Mouse (Mus musculus) heart, embryonic 11.5 days (tissue): Measurements from ENCODE around the gene Slc16a13. TPM values are rescaled to one million over a fixed set of nuclear protein-coding genes. Genes with fewer than 3 reads are reported as not detected.

Experiments
- ATAC-seq: fragments of 200-750 bp; cut with Nextera tagmentation; replicated peaks from 2 replicates; pipeline ENCODE4 v1.8.0; 2017; ENCODE audit warnings: moderate library complexity; ENCODE audit not compliant: insufficient number of reproducible peaks, low FRiP score, low TSS enrichment
- H3K27ac ChIP-seq: fragments of 300-500 bp; sonication (generic); 2 replicates; pipeline ENCODE4 v1.5.1; 2014; ENCODE audit warnings: mild to moderate bottlenecking, low read depth, low read length
- H3K27me3 ChIP-seq: fragments of 300-500 bp; sonication (generic); 2 replicates; pipeline ENCODE4 v1.6.1; 2014; ENCODE audit warnings: mild to moderate bottlenecking, low read length, mixed read lengths; ENCODE audit not compliant: control insufficient read depth, insufficient read depth
- H3K36me3 ChIP-seq: fragments of 300-500 bp; sonication (generic); 2 replicates; pipeline ENCODE4 v1.6.1; 2014; ENCODE audit warnings: mild to moderate bottlenecking, low read length, moderate library complexity, mixed read lengths; ENCODE audit not compliant: control insufficient read depth, insufficient read depth
- H3K4me1 ChIP-seq: fragments of 300-500 bp; sonication (generic); 2 replicates; pipeline ENCODE4 v1.6.1; 2014; ENCODE audit warnings: low read length; ENCODE audit not compliant: control insufficient read depth, insufficient read depth
- H3K4me2 ChIP-seq: fragments of 300-500 bp; sonication (generic); 2 replicates; pipeline ENCODE4 v1.6.1; 2014; ENCODE audit warnings: mild to moderate bottlenecking, moderate library complexity
- H3K4me3 ChIP-seq: fragments of 300-500 bp; sonication (generic); 2 replicates; pipeline ENCODE4 v1.5.1; 2014; ENCODE audit warnings: low read depth, low read length
- H3K9ac ChIP-seq: fragments of 300-500 bp; sonication (generic); 2 replicates; pipeline ENCODE4 v1.6.1; 2014; ENCODE audit warnings: mild to moderate bottlenecking, low read depth, low read length, moderate library complexity
- H3K9me3 ChIP-seq: fragments of 300-500 bp; sonication (generic); replicated peaks from 2 replicates; pipeline ENCODE4 v1.6.1; 2016; ENCODE audit warnings: low read length; ENCODE audit not compliant: control insufficient read depth
- WGBS: fragments of 180-500 bp; shearing (Covaris S2); extraction: QIAGEN DNeasy Blood & Tissue Kit; methylation state at CpG from one replicate; pipeline ENCODE4 v1.1.7; 2014; ENCODE audit not compliant: insufficient replicate concordance; 5-methylcytosine and 5-hydroxymethylcytosine counted together
- polyA plus RNA-seq: library from polyadenylated mRNA; unstranded; fragments of >200 nt; fragmentation: Nextera tagmentation; extraction: Ambion mirVana; gene quantifications from 2 replicates; pipeline ENCODE4 v1.2.1, GENCODE M21; 2014

The Slc16a13 gene
- polyA plus RNA-seq, 1 experiment from 2014 or later, result 7.6 TPM

DNA sequence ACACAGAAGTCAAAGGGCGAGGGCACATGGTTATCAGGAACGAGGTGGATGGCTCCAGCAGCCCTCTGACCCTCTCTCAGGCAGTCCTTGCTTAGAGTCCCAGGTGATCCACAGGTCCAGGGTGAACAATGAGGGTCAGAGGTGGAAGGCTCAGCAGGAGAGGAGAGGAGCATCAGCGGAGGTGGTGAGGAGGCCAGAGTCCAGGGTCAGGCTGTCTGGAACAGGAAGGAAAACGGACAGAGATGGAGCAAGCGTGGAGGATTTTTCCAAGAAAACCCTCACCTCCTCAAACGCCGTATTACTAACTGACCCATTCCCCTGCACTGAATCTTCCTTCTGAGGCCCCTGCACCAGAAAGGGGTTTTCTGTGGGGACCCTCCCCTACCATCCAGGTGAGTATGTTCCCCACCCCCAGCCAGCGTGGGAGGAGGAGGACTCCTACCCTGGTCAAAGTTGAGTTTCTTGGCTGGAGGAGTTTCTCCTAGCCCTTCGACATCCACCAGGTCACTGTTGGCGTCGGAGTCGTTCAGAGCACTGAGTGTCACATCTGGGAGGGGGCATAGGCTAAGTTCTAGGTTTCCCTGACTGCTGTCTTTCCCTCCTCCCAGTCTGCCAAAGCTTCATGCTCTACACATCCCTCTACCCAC is 14.5 kb upstream of the Slc16a13 start:
- no peak for ATAC-seq
- H3K4me1 ChIP-seq, result peaks cover 36% of the 10 kb centered on the region
- no peak overlapping the region for H3K4me3 ChIP-seq
- H3K9ac ChIP-seq, result no peak overlapping the region
- H3K36me3 ChIP-seq, result 0 out of 2 replicates have a peak, but pooled peaks cover 2% of the 10 kb centered on the region
- H3K27ac ChIP-seq, result no peak overlapping the region
- no peaks in the 10 kb centered on the region for H3K9me3 ChIP-seq
- peaks cover 2% of the 10 kb centered on the region; the same call in 1 of the 2 replicates for H3K27me3 ChIP-seq
- WGBS, result 95% methylated on average over 12 of the region's 12 CpGs
- no peak overlapping the region for H3K4me2 ChIP-seq

GRCm38 (mm10) chr11:70234497-70234896 is 13.6 kb upstream of the Slc16a13 start:
- Histone ChIP-seq H3K9ac (no peak overlapping the region), H3K4me1 (peaks cover 37% of the 10 kb centered on the region), H3K27me3 (peaks cover 11% of the 10 kb centered on the region), H3K36me3 (0 out of 2 replicates have a peak, but pooled peaks cover 2% of the 10 kb centered on the region), H3K4me3 (no peak overlapping the region), H3K9me3 (no peaks in the 10 kb centered on the region), H3K4me2 (no peak overlapping the region), H3K27ac (no peak overlapping the region)
- 84% methylated on average over 8 of the region's 8 CpGs for WGBS
- no peak for ATAC-seq

GRCm38 (mm10) chr11:70234037-70234436 is 13.2 kb upstream of the Slc16a13 start:
- Histone ChIP-seq H3K4me1 (peaks cover 38% of the 10 kb centered on the region), H3K27ac (no peak overlapping the region), H3K27me3 (peaks cover 16% of the 10 kb centered on the region), H3K9me3 (no peaks in the 10 kb centered on the region), H3K9ac (no peak overlapping the region), H3K36me3 (0 out of 2 replicates have a peak, but pooled peaks cover 2% of the 10 kb centered on the region), H3K4me3 (no peak overlapping the region), H3K4me2 (no peak overlapping the region)
- no peak for ATAC-seq
- WGBS, result 50% methylated on average over 5 of the region's 5 CpGs

- H3K9me3 ChIP-seq, result no peaks in the 10 kb centered on the region
- 0 out of 2 replicates have a peak, but pooled peaks cover 2% of the 10 kb centered on the region for H3K36me3 ChIP-seq
- WGBS, result 37% methylated on average over 8 of the region's 8 CpGs
- peaks cover 37% of the 10 kb centered on the region for H3K4me1 ChIP-seq
- H3K4me2 ChIP-seq, result peak overlapping the region; percentile 76
- ATAC-seq, result no peak
- H3K27me3 ChIP-seq, result peaks cover 25% of the 10 kb centered on the region
- peak overlapping the region; percentile 49 for H3K4me3 ChIP-seq
- H3K9ac ChIP-seq, result peak overlapping the region; percentile 76
- H3K27ac ChIP-seq, result no peak overlapping the region
Observed at GRCm38 (mm10) chr11:70233016-70233415, 12.2 kb upstream of the Slc16a13 start.

- peaks cover 42% of the 10 kb centered on the region for H3K4me1 ChIP-seq
- ATAC-seq, result no peak
- WGBS, result 5% methylated on average over 9 of the region's 10 CpGs
- H3K27me3 ChIP-seq, result peaks cover 30% of the 10 kb centered on the region
- peak overlapping the region; percentile 76 for H3K4me2 ChIP-seq
- H3K36me3 ChIP-seq, result 0 out of 2 replicates have a peak, but pooled peaks cover 2% of the 10 kb centered on the region
- H3K9me3 ChIP-seq, result no peaks in the 10 kb centered on the region
- H3K27ac ChIP-seq, result 0 out of 2 replicates have a peak overlapping the region, but pooled peaks have one; percentile 15
- peak overlapping the region; percentile 76 for H3K9ac ChIP-seq
- peak overlapping the region; percentile 49 for H3K4me3 ChIP-seq
Observed at GRCm38 (mm10) chr11:70232546-70232945, 11.7 kb upstream of the Slc16a13 start.

GRCm38 (mm10) chr11:70230239-70230727 is 9.4 kb upstream of the Slc16a13 start:
- Histone ChIP-seq H3K4me1 (peaks cover 44% of the 10 kb centered on the region), H3K4me3 (peak overlapping the region; percentile 48), H3K9ac (peak overlapping the region; percentile 75; the same call in 1 of the 2 replicates), H3K9me3 (no peaks in the 10 kb centered on the region), H3K36me3 (0 out of 2 replicates have a peak, but pooled peaks cover 2% of the 10 kb centered on the region), H3K4me2 (peak overlapping the region; percentile 68), H3K27me3 (peaks cover 51% of the 10 kb centered on the region), H3K27ac (peak overlapping the region; percentile 93)
- ATAC-seq, result peak; percentile 47
- WGBS, result 1% methylated on average over 32 of the region's 32 CpGs

DNA sequence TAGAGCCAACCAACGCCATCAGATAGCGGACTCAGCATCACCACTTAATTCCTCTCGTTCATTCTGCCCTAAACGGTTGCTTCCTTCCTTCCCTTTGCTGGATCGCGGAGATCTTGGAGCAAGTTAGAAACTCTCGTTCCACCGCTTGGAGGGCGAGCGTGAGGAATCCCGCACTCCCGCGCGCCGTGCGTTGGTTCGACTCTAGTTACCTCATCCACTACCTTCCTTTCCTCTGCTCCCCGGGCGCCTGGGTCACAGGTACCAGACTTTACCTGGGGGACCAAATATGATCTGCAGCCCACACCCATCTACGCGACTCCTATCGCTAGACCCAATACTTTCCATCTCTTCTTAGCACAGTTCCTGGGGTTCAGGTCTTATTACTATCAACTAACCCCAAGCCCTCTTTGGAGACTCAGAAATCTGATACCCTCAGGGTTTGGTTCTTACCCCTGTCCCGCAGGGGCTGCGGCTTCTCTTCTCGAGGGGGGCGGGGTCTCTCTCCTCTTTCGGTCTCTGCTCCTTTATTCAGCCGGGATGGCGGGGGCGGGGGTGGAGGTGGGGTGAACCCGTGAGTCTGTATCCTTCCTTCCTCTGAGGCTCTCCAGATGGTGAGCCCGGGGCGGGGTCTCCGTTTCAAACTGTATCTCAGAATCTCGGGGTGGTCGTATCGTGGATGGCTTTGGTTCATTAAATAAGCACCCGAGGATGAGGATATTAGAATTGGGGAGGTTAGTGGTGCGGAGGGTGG is 8.6 kb upstream of the Slc16a13 start, which contains the start of gene Bcl6b:
Bcl6b (minus strand) TSS at position 539 of the 751 bp plus-strand sequence.
- ATAC-seq, result no peak
- Histone ChIP-seq H3K9me3 (no peaks in the 10 kb centered on the region), H3K4me2 (peak within 1 kb of the TSS; percentile 68), H3K4me3 (peak within 1 kb of the TSS; percentile 48), H3K4me1 (peaks cover 44% of the 10 kb centered on the region), H3K27me3 (peaks cover 55% of the 10 kb centered on the region), H3K36me3 (no peaks in the 10 kb centered on the region), H3K9ac (peak within 1 kb of the TSS; percentile 75), H3K27ac (peak within 1 kb of the TSS; percentile 93)
- WGBS, result 4% methylated on average over 39 of the region's 39 CpGs

GRCm38 (mm10) chr11:70228828-70229227 is 8.0 kb upstream of the Slc16a13 start:
- peaks cover 55% of the 10 kb centered on the region for H3K27me3 ChIP-seq
- peak; percentile 74 for ATAC-seq
- no peaks in the 10 kb centered on the region for H3K9me3 ChIP-seq
- H3K36me3 ChIP-seq, result no peaks in the 10 kb centered on the region
- H3K4me1 ChIP-seq, result peaks cover 44% of the 10 kb centered on the region
- peak overlapping the region; percentile 93 for H3K27ac ChIP-seq
- WGBS, result 0% methylated on average over 19 of the region's 19 CpGs
- H3K4me2 ChIP-seq, result peak overlapping the region; percentile 68
- H3K4me3 ChIP-seq, result peak overlapping the region; percentile 48
- H3K9ac ChIP-seq, result peak overlapping the region; percentile 75
